Mouse (Mus musculus) liver (tissue): ENCODE measurements at regions not wholly inside any gene's neighbourhood (a gene's known extent, or its start where the extent isn't known, plus 50 kb on each side); places are given as distances from the start of the nearest gene placed in this dataset.

ENCODE experiments used
- DNase-seq: peaks from one replicate; pipeline ENCODE4 v3.0.0-alpha.2; 2020; ENCODE audit warnings: mixed read lengths

DNA sequence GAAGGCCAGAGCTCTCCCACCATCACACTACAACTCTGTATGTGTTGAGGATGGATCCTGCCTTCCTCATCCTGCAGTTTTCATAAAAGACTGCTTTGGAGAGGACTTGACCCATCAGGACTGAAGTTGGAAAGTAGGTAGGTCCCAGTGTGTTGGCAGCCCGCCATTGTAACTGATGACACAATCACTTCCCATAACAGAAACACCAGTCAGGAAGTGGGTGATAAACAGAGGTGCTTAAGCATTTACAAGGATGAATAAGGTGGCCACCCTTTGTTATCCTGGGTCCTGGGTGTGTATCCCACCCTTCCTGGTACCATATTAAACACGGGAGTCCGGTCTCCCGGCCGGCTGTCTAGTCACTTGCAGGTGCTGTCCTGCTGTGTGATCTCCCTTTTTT lies 118.3 kb downstream of the Snx10 start:
- no peak for DNase-seq

- DNase-seq = no peak
Measured at GRCm38 (mm10) chr6:51648813-51649212, 125.1 kb downstream of the Snx10 start.

GRCm38 (mm10) chr6:51653753-51654152 lies 130.1 kb downstream of the Snx10 start:
- no peak for DNase-seq

DNA sequence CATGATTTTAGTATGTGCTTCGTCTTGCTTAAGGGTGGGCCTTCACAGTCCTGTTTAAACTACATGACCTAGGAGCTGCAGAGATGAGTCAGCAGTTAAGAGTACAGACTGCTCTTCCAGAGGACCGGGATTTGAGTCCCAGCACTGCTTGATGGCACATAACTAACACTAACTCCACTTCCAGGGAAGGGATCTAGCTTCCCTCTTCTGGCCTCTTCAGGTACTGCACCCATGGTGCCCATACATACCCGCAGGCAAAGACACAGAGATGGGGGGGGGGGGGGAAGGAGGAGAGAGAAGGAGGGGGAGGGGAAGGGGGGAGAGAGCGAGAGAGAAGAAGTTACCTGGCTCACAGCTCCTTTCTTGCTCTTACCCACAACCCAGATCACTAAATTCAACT lies 131.3 kb downstream of the Snx10 start:
- DNase-seq = no peak

DNA sequence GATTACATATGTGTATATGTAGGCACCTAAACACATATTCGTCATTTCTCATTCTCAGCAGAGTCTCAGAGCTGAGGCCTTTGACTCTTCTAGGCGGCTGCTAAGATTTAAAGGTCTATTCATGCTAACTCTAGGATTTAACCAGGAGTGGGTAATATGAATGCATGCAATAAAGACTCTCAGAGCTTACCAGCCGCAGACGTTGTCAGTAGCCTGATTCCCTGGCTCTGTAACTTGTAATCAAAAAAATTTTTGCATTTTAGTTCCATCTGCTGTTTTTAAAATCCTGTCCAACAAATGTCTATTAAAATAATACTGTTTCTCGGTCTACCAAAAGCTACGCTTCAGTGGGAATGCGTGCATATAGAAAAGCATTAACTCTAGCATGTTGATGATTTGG lies 132.4 kb downstream of the Snx10 start:
- no peak for DNase-seq

DNA sequence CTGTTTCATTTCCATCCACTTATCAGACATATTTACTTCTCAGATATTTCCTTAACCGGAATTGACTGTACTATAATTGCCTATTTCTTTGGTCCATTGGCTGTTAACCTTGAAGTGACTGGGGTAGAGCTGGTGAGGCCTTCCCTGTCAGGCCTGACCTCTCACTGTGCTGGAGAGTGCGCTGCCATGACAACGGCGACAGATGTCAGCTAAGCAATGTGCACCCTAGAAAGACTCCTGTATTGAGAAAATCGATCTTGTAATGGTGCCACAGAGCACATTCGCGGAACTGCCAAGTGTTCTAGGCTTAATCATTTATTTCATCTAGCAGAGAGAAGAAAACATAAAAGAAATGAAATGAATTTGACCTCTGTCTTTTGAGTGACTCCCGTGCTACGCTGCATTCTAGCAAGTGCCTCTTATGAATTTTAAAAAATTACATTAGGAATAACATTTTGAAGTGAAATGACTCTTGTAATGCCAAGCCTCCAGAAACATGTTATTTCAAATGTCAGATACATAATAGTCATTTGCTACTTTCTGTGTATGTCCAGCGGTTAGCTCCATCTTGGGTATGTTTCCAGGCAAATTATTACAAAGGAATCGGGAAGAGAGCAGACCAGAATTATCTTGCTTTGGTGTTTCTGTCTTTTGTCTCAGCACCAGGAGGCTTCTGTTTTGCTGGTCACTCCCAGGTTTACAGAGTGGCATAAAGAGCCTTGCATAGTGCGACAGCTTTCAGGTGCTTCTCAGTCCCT lies 133.4 kb downstream of the Snx10 start:
- no peak for DNase-seq

GRCm38 (mm10) chr6:51658360-51658759 lies 134.7 kb downstream of the Snx10 start:
- no peak for DNase-seq

DNA sequence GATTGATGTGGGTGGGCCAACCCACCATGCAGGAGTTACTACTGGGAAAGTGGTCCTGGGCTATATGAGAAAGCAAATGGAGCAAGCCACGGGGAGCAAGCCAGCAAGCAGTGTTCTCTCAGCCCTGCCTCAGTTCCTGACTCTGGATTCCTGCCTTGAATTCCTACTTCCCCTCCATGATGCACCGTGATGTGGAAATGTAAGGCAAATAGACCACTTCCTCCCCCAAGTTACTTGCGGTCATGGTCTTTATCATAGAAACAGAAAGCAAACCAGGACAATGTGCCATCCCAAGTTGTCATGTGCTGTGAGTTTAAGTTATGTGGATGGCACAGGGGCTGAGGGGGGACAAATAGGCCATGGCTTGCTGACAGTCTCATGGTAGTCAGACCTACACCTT lies 139.5 kb downstream of the Snx10 start:
- no peak for DNase-seq

GRCm38 (mm10) chr6:51664049-51664448 lies 140.3 kb downstream of the Snx10 start:
- no peak for DNase-seq

GRCm38 (mm10) chr6:51667022-51667421 lies 143.3 kb downstream of the Snx10 start:
- no peak for DNase-seq

DNA sequence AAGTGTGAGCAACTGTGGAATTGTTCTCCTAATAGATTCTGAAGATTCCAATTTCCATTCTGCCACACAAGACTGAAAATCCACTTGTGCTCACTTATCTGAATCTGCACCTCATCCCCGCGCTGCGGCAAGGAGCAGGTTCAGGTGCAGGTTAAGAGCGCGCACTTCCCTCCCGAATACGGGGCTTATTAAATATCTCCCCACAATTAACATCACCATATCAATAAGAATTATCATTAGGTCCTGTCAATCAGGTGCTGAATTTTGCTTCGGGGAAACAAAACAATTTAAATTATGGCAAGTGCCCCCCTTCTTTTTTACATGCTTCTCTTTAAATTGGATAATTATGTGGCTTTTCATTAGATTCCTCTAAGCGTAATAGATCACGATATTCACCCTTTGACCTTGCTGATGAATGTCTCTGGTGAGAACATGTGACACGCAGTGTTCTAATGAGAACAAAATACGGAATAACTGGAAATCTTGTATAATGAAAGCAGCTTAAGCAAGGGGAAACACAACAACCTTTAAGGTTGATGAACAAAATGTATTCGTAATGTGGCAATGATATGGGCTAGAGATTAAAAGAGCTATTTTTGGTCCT lies 151.7 kb downstream of the Snx10 start:
- no peak for DNase-seq

- no peak for DNase-seq
Measured at GRCm38 (mm10) chr6:51677162-51677996, 153.7 kb downstream of the Snx10 start.

DNA sequence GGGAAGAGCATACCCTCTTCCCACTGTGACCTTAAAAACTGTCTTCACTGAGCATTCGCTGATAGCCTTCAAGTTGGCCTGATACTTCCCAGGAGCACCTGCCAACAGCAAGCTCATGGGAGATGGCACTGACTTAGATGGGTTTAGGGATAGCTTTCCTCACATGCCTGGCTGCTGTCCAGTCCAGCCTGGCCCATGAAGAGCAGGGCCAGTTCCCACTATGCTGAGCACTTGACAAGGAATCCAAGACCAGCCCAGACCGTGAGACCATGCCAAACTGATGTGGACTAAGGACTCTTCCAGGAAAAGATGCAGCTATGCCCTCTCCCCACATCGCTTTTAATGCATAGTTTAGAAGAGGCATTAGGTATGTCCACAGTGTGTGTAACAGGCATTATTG lies 155.0 kb downstream of the Snx10 start:
- no peak for DNase-seq

- no peak for DNase-seq
Measured at GRCm38 (mm10) chr6:51680239-51680857, 156.6 kb downstream of the Snx10 start.

- no peak for DNase-seq
Measured at GRCm38 (mm10) chr6:51683131-51683530, 159.4 kb downstream of the Snx10 start.

- no peak for DNase-seq
Measured at GRCm38 (mm10) chr6:51685651-51686287, 162.1 kb downstream of the Snx10 start.

GRCm38 (mm10) chr6:51690795-51691563 lies 167.3 kb downstream of the Snx10 start:
- no peak for DNase-seq

- no peak for DNase-seq
Measured at GRCm38 (mm10) chr6:51693984-51694383, 170.3 kb downstream of the Snx10 start.

DNA sequence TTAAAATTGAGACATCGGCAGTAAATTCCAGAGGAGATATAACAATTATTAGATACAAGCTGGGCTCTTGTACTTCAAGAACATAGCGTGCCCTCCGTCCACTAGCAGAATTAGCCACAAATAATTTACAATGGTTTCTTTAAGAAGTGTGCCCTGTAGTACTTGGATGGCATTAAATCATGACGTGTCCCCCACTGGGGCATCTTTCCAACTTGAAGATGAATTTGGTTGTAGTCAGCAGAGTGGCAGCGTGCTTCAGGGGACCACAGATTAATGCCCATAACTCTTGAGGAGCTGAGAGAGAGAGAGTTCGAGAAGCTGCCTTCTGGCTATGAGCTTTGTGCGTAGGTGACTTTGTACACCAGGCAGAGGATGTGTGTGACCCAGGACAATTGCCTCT lies 172.7 kb downstream of the Snx10 start:
- DNase-seq = no peak

GRCm38 (mm10) chr6:51697754-51698153 lies 174.1 kb downstream of the Snx10 start:
- no peak for DNase-seq

DNA sequence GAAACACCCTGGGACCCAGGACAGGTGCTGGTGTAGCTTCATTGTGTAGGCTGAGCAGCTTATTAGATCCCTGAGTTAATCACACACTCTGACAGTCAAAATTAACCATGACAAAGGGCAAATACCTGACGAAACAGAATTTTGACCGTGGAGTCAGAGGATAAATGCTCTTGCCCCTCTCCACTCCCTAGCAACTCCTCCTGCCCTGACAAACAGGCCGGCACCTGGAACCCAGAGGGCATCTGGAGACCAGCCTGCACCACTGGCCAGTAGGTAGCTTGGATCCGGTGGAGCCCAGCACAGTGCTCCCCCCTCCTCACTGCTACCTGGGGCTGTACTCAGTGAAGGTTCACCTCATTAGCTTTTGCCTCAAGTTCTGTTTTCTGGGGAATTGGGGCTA lies 174.5 kb downstream of the Snx10 start:
- DNase-seq = no peak
